Mouse (Mus musculus) CD4-positive, CD25-positive, alpha-beta regulatory T cell, adult 4 months (primary cell): ENCODE measurements around the gene Ank. TPM values are rescaled to one million over a fixed set of nuclear protein-coding genes. Genes with fewer than 3 reads are reported as not detected.
A peak's percentile ranks its signal among the peaks of the same experiment; 100 is the strongest.

Experiments
- ATAC-seq: one replicate; pipeline ENCODE4 v1.8.0; 2017
- polyA plus RNA-seq, 2 experiments: library from polyadenylated mRNA; unstranded; fragments of 100-300 nt; shearing (Covaris generic); gene quantifications; one replicate each; pipeline ENCODE4 v1.2.1; 2017

Ank gene
- polyA plus RNA-seq, 2 experiments from 2014 or later = 15.2 to 16.9 TPM

DNA sequence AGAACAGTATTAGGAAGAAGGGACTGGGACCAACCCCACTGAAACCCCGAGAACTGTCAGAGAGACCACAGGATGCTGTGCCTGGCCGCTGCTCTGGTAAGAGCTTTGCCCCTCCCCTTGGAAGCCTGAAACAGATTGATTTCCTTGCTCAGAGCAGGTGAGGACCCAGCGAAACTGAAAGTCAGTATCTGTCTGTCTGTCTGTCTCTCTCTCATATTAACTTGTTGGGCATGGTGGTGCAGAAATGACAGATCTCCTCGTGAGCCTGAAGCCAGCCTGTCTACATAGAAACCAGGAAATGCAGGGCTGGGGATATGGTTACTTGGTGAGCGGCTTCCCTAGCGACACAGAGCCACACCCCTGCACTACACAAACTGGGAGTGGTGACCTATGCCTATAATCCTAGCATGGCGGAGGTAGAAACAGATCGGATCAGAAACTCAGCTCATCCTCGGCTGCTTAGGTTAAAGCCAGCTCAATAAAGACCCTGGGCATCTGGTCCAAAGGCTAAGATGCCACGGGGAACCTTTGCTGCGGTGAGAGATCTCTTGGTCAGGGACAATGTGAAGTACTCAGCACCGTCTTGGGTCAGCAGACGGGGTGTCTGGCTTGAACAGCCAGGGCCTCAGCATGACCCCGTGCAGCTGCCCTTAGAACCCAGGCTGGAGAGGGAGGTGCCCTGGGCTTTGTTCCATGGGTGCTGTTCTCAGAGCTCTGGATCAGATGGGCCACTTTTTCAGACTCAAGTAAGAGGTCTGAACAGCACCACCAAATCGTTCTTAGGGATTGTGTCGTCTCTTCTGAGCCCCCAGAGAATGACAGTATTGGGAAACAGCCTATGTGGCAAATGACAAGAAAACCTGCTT is 111.7 kb downstream of the Ank start:
- ATAC-seq = peak; percentile 75

DNA sequence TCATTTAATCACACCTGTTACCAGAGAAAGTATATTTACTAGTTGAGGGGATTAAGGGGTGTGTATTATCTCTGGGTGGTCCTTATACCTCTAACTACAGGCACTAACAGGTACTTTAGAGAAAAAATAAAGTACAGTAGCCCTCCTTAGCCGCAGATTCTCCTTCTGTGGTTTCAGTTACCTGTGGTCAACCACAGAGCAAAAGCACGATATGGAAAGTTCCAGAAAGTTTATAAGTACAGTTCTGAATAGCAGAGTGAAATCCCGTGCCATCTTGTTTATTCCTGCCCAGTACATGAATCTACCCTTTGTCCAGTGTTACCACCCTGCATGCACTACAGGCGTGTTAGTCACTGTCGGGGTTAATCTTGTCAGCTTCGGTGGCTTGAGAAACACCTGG is 112.4 kb downstream of the Ank start:
- no peak for ATAC-seq

DNA sequence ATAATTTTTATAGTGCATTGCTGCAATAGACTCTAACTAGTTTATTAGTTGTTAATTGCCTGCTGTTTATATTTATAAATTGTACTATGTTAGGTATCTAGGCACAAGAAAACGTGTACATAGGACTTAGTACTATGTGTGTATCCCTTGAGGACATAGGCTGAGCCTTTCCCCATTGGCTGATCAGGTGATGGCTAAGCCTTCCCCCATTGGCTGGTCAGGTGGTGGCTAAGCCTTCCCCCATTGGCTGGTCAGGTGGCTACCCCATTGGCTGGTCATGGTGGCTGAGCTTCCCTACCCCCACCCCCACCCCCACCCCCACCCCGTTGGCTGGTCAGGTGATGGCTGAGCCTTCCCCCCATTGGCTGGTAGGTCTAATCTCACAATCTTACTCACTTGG is 113.4 kb downstream of the Ank start:
- no peak for ATAC-seq

DNA sequence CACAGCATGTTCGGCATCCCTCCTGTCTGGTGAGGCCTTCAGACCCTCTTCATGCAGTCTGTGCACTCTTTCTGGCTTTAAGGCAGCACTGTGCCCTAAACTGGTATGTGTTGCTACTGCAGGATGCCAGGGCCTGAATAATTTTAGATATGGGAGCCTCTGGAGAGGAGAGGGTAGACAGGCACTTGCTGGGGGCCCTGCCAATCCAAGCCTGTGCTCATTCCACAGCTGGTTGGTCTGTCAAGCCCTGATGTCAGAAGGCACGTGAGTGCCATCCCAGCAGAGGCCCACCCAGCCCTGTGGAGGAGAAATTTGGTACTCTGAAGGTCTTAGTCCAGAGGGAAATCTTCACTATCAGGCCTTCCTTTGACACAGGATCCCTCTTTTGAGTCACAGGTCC is 114.3 kb downstream of the Ank start:
- no peak for ATAC-seq

DNA sequence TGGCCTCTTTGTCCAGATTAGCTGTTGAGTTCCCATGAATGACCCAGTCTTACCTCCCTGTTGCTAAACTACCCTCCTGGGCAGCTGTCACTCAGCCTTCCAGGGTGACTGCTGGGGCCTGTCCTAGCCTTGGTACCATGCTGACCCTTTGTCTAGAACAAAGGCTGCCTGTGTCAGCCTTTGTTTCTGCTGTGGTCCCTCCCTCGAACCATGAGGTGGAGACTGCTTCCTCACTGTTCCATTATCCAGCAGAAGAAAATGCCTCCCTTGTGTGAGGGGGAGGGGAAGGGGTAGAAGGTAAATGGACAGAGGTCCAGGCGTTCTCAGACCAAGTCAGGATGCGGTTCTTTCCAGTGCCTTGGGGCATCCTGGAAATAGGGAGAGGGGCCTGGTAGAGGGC is 115.2 kb downstream of the Ank start:
- ATAC-seq = no peak

DNA sequence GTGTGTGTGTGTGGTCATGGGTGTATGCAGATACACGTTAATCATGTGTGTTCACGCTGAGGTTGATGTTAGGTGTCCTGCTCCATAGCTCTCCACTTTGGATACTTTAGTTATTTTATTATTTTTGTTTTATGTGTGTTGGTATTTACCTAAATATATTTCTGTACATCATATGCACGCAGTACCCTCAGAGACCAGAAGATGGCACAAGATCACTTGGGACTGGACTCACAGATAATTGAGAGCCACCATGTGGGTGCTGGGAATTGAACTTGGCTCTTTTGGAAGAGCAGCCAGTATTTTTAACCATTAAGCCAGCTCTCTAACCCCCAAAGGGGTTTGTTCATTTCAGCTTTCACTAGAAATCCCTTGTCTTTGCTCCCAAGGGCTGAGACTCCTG is 116.0 kb downstream of the Ank start:
- ATAC-seq = no peak

DNA sequence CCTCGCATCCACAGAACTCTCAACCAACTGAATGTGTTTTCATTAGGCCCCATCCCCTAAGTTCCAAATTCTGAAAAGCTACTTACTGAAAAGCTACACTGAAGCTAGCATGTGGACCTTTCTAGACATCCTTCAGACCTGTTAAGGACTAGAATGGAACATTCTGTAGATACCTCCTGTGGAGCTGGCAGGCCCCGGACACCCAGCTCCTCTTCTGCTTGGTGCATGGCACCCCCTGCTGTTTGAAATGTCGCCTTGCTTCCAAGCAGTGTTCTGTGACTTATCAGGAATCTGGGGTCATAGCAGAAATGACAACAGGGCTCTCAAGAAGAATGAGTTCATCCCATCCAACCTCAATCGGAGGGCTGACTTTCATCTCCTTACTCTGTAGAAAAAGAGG is 116.6 kb downstream of the Ank start:
- ATAC-seq = no peak

DNA sequence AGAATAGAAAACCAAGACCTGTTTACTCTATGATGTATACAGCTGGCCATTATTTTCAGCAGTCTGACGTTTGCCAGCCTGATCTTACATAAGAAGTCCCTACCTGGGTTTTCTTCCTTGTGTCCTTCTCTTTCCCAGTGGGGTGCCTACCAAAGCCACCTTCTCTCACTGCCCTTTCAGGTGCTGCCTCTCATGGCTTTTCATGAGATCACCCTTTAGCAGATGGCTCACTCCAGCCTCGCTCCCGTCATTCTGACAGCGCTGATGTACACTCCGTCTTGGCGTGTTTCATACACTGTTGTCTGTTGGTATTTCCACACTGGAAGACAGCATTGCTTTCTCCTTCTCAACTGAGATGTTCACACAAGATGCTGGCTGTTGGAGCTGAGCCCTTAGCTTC is 117.1 kb downstream of the Ank start:
- ATAC-seq = no peak

DNA sequence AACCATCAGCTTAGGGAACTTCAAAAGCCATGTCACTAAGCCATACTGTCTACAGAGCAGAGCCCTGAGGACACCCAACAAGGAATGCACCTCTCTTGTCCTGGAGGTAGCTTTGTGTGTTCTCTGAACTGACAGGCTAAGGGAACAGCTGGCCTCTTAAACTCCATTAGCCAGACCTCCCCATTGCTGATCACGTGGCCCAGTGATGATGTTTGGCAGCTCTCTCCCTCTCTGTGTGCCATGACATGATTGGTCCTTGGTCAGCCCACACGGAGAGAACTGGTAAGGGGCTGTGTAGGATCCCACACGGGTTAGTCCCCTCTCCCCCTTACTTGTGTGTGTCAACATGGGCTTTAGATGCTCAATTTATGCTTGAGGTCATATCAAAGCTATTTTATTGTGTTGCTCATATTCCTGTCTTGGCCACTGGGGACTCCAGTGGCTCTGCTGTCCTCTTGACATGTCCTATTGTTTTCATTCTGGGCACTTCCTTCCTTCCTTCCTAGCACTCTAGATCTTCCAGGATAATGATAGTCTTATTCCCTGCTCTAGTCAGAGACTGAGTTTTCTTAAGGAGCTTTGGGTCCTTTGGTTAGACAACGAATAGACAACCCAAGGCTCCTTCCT is 119.1 kb downstream of the Ank start:
- ATAC-seq = no peak

DNA sequence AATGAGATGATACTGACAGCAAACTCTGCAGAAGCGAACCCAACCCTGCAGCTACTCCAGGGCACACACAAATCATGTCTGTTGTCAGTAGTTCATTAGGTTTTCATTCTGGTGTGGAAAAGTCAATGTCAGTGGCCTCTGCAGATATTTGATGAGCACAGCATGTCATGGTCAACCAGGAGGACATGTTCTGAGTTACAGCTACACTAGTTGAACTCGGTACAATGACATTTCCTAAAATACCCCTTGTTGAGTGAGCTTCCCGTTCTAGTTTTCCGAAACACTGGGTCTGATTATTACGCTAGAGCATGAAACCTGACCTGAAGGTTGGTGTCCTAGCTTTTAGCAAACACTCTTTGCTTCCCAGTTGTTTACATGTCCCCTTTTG is 119.6 kb downstream of the Ank start:
- ATAC-seq = no peak

DNA sequence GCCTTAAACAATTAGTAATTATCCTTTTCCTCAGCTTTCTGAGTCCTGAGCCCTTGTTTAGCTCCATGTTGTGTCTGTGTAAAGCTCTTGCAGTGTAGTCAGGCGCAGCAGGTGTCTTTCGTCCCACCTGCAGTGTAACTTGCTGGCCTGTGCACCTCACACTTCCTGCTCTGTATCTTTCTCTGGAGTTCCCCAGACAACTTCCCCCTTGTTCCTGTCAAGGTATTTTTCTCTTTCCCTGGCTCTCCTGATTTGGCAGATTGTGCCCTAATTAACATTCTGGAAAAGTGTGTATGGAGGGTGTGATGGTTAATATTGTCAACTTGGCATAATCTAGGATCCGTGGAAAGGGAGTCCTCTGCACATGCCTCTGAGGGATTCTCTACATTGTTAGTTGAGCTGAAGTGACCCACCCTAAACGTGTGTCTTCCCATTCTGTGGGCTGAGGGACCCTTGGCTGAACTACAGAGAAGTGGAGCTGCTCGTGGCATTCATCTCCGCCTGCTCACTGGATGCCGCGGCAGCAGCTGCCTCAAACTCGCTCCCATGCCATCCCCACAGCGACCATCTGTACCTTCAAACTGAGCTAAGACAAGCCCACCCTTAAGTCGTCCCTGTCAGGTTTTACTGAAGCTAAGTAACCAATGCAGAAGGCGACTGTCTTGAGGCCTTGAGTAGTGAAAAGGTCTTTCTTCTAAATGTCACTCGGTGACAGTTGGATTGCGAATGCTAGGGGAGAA is 121.8 kb downstream of the Ank start:
- ATAC-seq = peak; percentile 55

DNA sequence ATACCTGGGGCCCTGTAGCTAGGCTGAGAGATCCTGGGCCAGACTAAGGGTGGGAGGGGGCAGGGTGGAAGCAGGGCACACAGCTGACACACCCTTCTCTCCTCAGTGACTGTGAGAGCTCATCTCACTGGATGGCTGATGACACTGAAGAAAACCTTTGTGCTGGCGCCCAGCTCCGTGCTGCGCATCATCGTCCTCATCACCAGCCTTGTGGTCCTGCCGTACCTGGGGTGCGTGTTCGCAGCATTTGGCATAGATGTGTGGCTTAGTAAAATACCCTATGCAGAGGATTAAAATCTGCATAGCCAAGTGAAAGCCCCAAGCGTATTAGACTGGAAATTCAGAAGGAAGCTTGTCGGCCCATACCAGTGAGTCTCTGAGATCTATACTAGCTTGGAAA is 124.3 kb downstream of the Ank start:
- ATAC-seq = no peak

DNA sequence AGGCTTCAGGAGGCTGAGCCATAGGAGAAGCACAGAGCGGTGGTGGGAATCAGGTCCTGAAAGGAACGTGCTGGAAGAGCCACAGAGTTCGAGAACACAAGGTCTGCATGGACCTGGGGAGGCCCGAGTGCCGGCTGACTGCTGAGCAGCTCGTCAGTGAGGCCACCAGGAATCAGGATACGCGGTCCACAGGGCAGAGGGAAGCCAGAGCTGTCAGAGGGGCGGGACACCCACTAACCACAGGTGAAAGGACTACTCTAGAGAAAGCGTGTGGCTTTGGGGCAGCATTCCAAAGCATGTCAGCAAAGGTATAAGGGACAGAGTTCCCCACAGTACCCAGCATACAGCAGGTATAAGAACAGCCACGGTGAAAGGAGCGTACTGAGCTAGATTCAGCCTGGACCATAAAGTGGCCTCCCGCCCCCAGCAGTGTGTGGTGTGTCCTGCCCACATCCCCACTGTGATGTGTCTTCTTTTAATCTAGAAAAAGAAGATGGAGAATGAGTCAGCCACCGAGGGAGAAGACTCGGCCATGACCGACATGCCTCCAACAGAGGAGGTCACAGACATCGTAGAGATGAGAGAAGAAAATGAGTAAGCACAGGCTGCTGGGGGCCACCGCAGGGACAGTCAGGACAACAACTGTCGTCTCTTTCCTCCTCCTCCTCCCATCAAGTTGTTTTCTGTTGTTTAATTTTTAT is 126.3 kb downstream of the Ank start:
- ATAC-seq = no peak

DNA sequence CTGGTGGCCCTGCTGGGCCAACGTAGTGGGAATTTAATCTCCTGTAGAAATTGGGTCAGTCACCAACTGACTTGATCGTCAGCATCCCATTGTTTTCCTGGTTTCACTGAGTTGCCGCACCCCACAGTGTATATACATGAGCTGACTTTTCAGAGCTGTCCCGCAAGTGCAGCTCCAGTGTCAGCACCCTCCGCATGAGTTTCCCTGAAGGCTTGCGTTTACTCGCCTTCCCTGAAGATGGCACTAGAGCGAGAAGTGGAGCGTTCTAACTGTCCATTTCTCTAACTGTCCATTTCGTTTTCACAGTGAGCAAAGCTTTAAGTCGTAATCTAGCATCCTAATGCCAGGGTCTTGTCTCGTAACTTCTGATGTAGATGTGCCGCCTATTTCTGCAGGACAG is 127.2 kb downstream of the Ank start:
- ATAC-seq = no peak

DNA sequence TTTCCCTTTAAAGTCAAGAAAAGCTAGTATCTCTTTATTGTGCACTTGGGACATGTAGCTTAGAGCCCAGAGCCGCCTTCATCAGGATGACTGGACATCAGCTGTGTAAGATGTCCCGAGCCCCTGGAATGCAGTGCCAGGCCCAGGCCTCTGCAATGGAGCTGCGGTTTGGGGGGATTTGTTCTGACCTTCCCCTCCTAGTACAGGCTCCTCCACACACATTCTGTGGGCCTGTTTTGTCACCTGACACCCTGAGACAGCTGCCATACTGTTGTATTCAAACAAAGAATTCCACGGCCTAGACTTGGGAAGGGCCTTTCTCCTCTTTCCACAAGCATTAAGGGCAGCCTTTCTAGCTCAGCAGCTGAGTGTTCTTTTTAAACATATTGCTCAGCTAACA is 128.5 kb downstream of the Ank start:
- ATAC-seq = no peak

DNA sequence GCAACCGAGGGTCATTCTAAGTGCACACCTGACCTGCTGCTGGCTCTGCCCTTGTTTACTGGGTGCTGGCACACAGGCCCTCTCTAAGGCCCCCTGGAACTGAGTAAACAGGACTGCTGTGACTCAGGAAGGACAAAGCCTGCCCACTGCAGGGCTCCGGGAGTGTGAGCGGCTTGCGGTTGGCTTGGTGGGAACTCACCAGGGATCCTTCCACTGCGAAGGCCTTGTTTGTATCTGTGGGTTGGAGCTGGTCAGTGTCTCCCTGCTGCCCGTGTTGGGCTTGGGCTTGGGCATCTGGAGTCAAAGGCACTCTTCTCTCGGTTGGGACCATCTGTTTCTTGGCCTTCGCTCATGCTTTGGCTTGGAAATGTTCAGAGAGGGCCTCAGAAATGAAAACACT is 129.1 kb downstream of the Ank start:
- ATAC-seq = no peak

DNA sequence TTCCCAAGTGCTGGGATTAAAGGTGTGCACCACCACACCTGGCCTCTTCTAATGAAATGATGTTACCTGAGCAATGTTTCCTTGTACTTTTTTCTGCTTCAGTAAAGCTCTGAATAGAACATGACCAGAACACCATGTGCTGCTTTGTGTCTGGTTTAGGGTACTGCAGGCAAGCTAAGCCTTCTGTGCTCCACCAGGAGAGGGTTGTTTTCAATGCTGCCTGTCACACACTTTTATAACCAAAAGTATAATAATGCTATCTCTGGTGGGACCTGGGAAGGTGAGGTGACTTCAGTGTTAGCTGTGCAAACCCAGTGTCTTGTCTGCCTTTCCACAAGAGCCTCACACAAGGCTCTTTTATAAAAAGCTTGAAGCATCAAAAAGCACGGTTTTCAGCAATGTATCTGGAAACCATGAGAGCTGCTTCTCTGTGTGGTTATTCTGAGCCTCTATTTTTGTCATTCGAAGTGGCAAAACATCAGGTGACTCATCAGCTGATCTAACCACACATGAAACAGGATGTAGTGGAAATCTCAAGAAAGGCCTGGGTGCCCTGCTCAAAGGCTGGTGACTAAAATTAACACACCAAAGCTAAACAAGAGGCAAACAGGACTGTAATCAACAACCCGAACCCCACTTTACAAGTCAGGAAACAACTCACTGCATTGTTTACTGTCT is 130.1 kb downstream of the Ank start:
- peak; percentile 94 for ATAC-seq

DNA sequence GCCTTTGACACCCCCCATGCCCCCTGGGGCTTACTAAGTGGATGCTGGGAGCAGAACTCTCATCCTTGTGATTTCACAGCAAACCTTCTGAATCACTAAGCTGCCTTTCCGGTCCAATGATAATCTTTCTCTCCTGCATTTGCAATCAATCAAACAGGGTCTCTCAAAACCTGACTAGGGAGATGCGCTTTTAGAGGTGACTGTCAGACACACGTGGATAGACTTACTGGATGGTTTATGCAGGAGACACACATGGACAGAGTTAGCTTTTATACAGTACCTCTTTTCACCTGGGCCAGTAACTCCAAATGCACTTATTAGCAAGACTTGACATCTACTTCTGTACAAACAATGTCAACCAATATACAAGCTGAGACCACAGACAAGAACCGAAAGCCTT is 131.0 kb downstream of the Ank start:
- ATAC-seq = no peak

DNA sequence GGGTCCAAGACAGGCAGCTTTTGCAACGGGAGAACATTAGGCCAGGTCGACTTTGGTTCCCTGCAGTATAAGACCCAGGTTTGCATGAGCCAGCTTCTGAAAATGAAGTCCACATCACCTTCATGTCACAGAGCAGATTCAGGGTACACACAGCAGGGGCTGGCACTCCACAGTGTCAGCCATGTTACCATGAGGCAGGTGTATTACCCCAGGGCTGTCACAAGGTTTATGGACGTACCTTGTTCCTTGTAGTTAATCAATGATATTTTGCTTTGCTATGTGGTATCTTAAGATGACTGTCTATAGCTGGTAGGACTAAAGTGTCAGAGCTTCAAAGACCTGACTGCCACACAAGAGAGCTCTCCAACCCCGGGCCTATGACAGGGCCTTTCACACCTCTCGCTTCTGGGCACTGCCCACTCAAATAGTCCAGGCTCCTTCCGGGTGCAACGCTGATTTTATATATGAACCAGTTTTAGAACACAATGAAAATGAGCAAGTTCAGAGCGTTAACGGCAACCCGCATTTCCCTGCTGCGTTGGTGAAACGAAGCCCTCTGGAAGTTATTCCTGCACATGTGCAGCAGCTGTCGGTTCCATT is 132.4 kb downstream of the Ank start:
- ATAC-seq = no peak

DNA sequence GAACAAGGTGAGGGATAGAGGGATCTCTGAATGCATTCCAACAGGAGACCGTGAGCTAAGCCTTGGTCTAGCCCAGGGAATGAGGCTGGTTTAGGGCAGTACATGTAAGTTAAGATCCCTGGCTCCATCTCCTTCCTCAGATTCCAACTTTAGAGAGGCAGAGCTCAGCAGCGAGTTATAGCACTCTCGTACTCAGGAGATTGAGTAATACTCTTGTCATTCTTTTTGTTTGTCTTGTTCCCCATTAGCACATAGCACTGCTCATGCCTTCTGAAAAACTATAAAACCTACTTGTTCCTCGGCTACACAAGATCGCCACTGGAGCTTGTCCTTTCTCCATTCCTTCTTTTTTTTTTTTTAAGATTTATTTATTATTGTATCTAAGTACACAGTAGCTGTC is 134.0 kb downstream of the Ank start:
- no peak for ATAC-seq

DNA sequence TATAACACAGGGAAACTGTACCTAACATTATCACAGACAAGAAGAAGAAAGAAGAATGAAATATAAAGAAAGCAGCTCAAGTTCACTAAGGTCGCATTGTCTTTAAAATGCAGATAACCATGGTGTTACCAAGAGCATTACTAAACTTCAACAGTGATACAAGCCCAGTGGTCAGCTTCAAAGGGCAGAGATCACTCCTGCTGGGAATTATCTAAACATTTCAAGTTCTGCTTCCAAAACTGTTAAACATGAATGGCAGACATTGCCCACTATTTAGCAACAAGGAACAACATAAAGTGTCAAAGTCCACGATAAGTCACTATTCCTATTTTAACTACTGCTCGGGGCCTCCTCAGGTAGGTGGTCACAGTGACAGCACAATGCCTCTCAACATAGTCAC is 138.1 kb downstream of the Ank start:
- ATAC-seq = no peak

DNA sequence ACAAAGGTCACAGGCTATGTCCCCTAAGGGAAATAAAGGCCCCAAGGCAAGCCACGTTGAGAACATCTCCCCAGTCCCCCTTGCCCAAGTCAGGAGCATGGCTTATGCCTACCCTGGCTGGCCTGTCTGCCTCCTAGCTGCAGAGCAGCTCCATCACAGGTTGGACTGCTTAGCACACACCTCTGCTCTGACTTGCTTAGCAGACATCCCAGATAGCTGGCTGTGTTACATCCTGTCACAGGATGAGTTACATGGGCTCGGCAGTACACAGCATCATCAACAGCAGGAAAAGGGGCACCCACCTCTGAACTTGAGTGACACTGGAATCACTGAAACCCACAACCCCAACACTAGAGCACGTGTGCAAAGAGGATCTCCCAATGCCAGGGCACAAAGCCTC is 138.8 kb downstream of the Ank start:
- peak; percentile 75 for ATAC-seq
